Mouse (Mus musculus): ENCODE measurements at regions not wholly inside any gene's neighbourhood (a gene's known extent, or its start where the extent isn't known, plus 50 kb on each side); places are given as distances from the start of the nearest gene placed in this dataset.

GRCm38 (mm10) chr4:105970056-105970455 is 180.4 kb downstream of the Gm12728 start:
- no peak for DNase-seq (ENCODE audit: low spot score)

DNA sequence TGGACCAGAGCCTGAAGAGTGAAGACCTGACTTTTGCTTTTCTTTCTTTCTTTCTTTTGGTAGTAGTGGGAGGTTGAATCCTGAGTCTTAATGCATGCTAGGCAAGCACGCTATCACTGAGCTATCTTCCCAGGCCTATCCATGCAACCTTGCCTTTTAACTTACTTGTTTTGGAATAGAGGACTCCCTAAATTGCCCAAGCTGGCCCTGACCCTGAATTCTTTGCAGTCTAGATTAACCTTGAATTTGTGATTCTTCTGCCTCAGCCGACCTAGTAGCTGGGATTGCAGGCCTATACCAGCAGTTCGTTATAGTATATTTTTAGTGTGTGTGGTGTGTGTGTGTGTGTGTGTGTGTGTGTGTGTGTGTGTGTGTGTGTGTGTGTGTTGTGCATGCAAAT is 183.1 kb downstream of the Gm12728 start:
- no peak for DNase-seq (ENCODE audit: low spot score)

GRCm38 (mm10) chr4:105973769-105974397 is 184.2 kb downstream of the Gm12728 start:
- DNase-seq (ENCODE audit: low spot score): no peak

DNA sequence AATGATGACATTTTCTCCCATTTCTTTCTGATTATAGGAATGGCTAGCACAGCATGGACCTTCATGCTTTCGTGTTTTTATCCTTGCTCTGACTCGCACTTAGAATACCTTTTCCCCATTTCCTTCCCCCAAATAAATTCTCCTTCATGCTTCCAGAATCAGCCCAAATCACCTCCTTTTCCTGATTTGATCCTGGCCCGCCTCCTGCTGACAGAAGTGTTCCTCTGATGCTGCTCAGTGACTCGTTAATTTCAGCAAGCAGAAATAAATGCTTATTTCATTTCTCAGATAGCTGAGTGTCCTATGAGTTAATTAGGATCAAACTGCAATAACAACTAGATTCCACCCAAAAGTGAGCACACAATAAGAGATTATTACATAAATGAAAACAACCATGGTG is 185.3 kb downstream of the Gm12728 start:
- no peak for DNase-seq (ENCODE audit: low spot score)

DNA sequence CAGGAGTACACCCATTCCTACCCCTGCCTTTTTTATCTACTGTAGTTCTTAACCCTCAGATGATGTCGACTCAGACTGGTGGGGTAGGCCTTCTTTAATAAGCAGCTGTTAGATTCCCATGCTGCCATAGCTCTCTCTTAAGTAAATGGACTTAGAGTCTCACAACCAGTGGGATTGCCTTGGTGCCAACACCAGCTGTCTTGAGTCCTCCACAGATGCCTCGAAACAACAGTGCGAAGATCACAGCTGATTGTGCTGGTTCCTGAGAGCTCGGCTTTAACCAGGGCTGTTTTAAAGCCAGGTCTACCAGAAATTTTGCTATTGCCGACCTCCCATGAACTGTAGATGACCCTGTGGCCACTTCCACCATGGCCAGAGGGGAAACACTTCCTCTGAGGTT is 189.4 kb downstream of the Gm12728 start:
- DNase-seq (ENCODE audit: low spot score): no peak

DNA sequence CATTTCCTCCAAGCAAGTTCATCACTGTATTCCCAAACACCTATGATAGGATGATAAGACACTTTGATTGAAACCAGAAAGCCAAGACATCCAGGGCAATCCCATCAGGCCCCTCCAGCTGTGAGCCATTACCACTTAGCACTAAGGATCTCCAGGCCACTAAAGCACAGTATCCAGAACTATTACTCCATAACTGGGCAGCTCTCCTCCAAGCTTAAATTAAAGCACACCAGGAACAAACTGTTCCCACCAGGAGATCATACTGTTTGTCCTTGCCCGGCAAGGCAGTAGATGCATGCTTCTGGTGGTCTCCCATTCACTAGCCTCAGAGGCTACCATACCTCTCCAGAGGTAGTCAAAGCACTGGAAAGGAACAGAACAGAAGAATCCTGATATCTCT is 193.3 kb downstream of the Gm12728 start:
- no peak for DNase-seq (ENCODE audit: low spot score)

DNA sequence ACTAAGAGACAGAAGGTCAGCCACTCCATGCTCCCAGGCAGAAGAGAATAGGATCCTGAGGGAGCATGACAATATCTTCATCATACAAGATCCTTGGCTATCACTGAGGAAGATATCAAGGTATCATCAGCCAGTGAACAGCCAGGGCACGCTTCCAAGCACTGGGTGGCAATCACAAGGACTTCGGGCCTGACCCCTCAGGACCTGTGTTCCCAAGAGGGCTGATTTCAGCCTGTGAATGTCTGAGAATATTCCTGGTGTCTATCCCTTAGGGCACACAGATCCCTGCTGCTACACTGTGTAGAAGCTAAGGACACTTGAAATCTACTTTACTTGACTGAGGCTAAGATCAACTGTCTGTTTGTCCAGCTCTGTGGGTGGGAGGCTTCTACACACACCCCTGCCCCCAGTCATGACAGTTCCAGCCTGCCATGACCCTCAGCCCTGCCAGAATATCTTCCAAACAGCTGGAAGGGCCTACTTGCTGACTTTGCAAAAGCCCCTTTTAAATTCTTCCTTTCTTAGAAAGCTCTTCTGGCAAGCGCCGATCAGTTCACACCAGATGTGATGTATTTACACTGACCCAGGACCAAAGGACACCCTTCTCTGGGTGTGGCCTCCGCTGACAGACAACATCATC is 198.4 kb downstream of the Gm12728 start:
- no peak for DNase-seq (ENCODE audit: low spot score)

DNA sequence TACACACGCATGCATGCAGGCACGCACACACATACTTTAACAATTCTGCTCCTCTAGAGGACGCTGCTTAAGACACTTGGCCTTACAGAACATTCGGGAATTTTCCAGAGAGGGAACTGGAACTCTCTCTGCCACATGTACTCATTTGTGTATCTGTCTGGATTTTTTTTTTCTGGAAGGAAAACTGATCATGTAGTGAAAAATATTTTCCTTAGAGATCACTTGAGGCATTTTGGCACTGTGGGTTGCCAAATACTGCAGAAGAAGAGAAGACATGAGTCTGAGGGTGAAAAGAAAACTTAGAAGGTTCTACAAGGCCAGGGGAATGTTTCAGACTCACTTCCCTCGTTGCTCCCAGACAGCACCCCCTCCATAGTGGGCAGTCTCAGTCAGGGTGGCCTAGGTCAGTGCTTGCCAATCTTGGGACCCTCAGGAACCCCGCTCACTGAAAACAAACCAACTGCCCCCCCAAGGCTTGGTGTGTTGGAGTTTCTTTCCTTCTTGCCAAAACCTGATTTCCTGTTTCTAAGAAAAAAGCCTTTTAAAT is 203.0 kb downstream of the Gm12728 start:
- no peak for DNase-seq (ENCODE audit: low spot score)

DNA sequence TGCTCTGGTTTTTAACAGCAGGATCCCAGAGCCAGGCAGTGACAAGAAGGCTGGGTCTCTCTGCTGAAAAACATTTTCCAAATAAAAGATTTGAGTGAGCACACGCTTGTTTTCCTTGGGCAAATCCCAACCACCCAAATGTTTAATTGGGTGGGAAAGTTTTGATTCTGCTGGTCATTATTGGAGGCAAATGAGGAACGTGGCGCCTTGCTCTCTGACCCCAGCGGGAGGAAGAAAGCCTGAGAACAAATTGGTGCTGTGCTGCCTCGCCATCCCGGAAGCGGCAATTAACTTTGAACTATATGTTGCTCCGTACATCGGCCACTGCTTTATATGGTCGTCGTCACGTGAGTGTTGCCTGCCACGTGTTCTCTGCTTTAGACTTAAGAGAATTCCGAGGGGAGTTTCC is 204.7 kb downstream of the Gm12728 start:
- no peak for DNase-seq (ENCODE audit: low spot score)

GRCm38 (mm10) chr4:105996060-105996459 is 206.4 kb downstream of the Gm12728 start:
- no peak for DNase-seq (ENCODE audit: low spot score)

GRCm38 (mm10) chr4:105996893-105997630 is 207.4 kb downstream of the Gm12728 start:
- DNase-seq (ENCODE audit: low spot score): no peak

DNA sequence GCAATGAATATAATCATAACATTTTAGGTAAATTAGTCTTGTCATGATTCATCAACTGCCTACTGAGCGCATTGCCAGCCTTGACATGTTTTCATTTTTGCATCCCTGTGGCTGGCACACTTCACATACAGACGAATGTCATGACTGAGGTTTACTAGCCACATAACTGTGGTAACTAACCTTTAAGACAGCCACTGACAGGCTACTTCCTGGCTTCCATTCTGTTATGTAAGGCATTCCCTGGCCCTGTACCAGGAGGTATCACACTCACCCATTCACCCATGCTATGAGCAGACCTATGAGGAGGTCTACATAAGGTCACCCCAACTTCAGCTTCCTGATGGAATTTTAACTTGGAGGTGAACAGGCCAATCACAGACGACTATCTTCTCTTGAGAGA is 212.8 kb downstream of the Gm12728 start:
- DNase-seq (ENCODE audit: low spot score): no peak

- DNase-seq (ENCODE audit: low spot score): no peak
These were observed 216.3 kb downstream of the Gm12728 start for GRCm38 (mm10) chr4:106005936-106006335.

DNA sequence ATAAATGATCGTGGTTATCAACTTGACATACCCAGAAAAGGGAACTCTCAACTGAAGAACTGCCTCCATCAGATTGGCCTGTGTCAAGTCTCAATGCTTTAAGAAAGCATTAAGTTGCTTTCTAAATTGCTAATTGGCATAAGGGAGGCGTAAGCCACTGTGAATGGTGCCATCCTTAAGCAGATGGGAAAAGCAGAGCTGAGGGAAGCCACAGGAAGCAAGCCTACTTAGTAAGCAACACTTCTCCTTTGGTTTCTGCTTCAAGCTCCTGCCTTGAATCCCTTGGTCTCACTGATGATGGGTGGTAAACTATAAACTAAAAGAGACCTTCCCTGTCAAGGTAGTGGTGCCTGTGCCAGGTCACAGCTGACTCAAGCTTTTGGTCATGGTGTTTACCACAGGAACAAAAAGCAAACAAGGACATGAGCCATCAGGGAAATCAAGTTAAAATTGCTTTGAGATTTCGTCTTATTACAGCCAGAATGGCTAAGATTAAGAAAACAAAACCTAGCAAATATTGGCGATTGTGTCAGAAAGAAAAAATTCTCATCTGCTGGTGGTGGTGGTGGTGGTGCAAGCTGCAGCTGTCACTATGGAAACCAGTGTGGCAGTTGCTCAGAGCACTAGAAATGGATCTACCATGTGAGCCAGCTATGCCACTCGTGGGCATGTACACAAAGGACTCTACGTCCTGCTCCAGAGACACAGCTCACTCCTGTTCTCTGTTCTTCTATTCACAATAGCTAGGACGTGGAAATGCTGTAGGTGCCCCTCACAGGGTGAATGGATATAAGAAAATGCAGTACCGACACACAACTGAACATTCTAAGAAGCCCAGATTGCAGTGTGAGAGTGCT is 217.9 kb downstream of the Gm12728 start:
- DNase-seq (ENCODE audit: low spot score): no peak

GRCm38 (mm10) chr4:106017065-106017646 is 227.5 kb downstream of the Gm12728 start:
- DNase-seq (ENCODE audit: low spot score): no peak

DNA sequence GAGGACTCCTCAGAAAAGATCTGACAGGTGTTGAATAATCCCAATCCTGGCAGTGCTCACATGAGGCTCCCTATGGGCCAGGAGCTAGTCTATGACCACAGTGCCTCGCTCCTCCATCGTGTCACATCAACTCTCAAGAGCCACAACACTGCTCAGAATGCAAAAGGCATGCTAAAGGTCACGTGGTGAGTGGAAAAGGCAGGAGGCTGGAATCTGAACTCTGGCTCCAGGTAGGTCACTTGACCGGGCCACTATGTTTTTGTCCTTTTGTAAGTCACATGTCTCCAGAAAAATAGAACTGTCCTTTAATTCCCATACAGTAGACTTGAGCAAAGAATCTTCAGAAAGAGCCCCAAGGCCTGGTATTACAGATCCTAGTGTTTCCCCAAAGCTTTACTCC is 229.3 kb downstream of the Gm12728 start:
- DNase-seq (ENCODE audit: low spot score): no peak

DNA sequence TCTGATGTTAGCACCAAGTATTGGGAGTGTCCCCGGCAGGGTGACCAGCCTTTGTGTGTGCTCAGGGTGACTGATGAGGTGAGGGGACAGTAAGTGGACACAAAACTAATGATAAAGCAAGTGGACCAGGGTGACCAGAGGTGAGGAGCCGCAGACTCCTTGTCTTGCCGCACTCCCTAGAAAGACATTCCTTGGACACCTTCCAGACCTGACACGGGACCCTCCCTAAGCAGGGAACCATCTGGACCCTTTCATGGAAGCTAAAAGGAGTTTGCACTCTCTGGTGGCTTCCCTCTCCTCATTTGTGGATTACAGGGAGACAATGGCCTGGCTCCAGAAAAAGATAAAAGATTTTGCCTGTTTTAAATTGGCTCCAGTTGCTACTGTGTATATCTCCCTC is 230.7 kb downstream of the Gm12728 start:
- no peak for DNase-seq (ENCODE audit: low spot score)

GRCm38 (mm10) chr4:106024591-106024990 is 234.9 kb downstream of the Gm12728 start:
- DNase-seq (ENCODE audit: low spot score): no peak

DNA sequence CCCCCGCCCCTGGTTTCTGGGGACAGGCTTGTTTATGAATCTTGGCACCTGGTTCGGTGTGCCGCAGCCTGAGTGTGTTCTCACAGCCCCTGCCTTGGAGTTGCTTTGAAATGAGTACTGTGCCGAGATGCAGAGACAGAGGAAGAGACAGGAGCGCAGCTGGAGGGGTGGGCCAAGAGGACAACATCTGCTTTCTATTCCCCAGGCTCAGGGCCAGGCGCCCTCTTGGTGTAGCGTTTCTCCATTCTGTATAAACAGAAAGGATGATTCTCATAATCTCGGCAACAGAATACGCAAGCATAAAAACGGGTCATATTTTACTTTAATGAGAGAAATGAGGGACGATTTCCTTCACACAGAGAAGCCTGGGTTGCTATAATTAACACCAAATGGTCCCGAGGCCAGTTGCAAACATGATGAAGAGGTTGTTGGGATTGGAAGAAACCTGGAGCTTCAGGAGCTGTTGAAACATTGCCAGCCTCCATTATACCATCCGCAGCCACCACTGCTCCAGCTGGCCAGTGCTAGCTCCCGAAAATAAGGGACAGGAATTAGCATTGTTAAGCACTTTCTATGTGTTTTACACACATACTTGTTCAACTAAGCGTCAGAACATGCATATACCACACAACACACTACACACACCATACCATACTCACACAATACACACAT is 236.4 kb downstream of the Gm12728 start:
- no peak for DNase-seq (ENCODE audit: low spot score)

GRCm38 (mm10) chr4:106040376-106040775 is 250.7 kb downstream of the Gm12728 start:
- no peak for DNase-seq (ENCODE audit: low spot score)

DNA sequence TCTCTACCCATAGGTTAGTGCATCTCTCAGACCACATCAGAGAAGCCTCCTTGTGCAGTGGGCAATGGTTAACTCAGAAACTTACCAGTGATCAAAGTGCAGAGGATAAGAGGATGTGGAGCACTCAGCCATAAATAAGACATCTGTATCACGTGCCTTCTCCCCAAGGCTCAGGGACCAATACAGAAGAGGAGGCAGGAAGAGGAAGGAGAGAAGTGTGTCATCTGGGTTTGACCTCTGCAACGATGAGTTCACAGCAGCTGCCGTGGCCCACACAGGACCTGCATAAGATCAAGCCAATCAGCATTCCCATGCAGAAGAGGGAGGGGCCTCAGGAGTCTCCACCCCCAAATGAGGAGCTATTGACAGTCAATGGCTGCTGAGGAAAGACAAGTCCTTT is 252.8 kb downstream of the Gm12728 start:
- DNase-seq (ENCODE audit: low spot score): no peak

All from spleen, adult 12 weeks (tissue).